Mouse (Mus musculus) left cerebral cortex, adult 8-10 months (tissue): ENCODE measurements around the gene Mybpc2. TPM values are rescaled to one million over a fixed set of nuclear protein-coding genes. Genes with fewer than 3 reads are reported as not detected.

Experiments
- DNase-seq, 2 experiments: peaks; one replicate each; pipeline ENCODE4 v3.0.0; 2022; ENCODE audit warnings: low spot score in 2 of 2
- total RNA-seq, 4 experiments: library from RNA; stranded (reverse); gene quantifications; 2 replicates each; pipeline ENCODE4 v1.2.4; 2022

The Mybpc2 gene
- total RNA-seq, 4 experiments from 2014 or later: 0.63 to 2.2 (median 1.4) TPM

- no peak for DNase-seq
Measured at GRCm38 (mm10) chr7:44526414-44527154, 2.1 kb upstream of the Mybpc2 start.

DNA sequence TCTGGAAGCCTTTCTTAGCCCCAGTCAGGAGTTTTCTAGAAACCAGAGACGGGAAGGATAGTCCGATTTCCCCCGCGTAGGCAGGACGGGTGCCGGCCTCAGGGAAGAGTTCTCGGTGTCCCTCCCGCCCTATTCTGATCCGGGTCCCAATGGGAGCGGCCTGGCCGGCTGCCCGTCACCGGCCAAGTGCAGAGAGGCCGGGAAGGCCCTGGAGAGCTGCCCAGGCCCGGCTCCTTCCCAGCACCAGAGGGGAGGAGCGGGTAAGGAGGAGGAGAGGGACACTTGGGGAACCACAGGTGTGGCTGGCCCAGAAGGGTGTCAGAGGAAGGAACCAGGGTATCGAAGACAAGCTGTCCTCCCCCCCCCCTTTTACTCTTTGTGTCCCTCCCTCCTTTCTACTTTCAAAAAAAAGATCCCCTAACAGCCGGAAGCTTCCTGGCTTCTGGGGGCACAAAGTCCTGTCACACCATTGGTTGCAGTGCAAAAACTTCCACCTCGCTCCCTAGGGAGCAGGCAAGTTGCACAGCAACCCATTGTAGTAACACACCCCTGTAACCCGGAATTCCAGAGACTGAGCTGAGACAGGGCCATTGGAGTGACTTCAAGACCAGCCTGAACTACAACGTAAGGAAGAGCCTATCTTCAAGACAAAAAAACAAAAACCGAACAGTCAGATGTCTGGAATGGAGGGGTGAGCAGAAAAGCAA, 823 bp upstream of the Mybpc2 start:
- no peak for DNase-seq

- DNase-seq: no peak
Measured at GRCm38 (mm10) chr7:44523056-44523455, 1.4 kb downstream of the Mybpc2 start.

- no peak for DNase-seq
Measured at GRCm38 (mm10) chr7:44521710-44522109, 2.7 kb downstream of the Mybpc2 start.

GRCm38 (mm10) chr7:44520990-44521389, 3.5 kb downstream of the Mybpc2 start:
- DNase-seq: no peak

DNA sequence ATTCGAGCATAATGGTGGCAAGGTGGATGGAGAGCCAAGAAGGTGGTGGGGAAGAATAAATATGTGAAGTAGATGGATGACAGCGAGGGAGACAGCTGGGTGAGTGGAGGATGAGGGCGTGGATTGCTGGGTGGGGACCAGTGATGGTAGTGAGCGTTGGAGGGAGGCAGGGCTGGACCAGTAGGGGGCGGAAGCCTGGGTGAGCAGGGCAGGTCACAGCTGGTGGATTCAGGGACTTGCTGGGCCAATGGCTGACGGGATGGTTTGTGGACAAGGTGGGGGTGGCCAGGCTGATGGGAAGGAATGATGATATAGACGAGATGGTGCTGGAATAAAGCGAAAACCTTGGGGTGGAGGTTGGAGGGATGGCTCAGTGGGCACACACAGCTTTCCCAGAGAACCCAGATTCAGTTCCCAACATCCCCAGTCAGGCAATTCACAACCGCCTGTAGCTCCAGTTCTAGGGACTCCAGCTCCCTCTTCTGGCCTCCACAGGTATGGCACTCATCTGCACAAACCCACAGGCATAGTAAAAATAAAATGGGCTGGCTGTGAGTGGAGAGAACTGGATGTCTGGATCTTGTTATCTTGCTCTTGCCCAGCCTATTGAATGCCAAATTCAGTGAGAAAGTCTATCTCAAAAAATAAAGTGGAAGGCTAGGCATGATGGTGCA, 5.1 kb downstream of the Mybpc2 start:
- no peak for DNase-seq

GRCm38 (mm10) chr7:44507491-44507890, 17.0 kb downstream of the Mybpc2 start:
- DNase-seq: no peak

DNA sequence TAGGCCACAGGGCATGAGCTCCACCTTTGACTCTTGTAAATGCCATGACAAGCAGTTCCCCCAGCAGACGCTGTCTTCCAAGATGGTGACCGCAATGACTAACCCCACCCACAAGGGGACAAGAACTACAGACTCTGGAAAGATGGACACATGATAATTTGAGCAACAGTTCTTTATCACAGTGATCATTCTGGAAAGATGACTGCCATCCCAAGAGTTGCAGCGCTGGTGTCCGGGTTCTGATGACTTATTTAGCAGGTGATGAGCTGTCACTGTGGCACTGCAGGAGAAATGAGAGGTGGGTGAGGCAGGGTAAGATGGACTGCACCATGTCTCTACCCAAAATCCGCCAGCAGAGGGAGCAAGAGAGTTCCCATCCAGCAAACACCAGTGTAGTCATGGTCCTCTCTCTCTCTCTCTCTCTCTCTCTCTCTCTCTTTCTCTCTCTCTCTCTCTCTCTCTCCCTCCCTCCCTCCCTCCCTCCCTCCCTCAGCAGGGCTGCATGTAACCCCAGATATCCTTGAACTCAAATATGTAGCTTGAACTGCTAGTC, 22.8 kb downstream of the Mybpc2 start:
- no peak for DNase-seq

DNA sequence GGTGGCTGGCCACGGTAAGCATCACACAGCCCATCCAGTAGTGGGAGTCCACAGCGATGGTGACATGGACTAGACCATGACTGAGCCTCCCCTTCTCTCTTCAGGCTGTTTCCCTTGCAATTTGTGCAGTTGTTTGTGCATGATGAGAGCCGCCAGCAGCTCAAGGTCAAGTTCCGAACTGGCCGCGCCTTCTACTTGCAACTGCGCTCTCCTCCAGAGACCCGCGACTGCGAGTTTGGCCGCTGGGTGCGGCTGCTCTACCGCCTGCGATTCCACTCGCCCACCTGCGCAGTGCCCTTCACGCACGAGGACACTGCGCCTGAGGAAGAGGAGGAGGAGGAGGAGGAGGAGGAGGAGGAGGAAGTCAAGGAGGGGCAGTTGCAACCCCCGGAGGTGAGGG, 24.4 kb downstream of the Mybpc2 start:
- no peak for DNase-seq

DNA sequence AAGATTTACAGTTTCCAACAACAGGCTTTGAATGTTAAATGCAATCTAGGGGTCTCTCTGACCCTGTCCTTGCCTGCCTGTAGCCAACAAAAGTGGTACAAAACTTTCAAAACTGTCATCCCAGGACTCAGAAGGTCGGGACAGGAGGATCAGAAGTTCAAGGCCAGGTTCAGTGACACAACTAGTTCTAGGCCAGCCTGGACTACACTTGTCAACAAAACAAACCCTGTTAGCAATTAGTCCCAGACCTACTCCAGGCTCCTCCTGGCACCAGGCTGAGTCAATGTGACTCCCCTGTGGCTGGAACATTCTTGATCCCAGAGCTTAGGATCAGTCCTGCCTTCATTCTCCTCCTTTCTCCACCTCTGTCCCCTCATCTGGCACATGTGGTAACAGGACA, 25.5 kb downstream of the Mybpc2 start:
- no peak for DNase-seq

- no peak for DNase-seq
Measured at GRCm38 (mm10) chr7:44497361-44498055, 26.9 kb downstream of the Mybpc2 start.

- no peak for DNase-seq
Measured at GRCm38 (mm10) chr7:44496771-44497109, 27.7 kb downstream of the Mybpc2 start.

GRCm38 (mm10) chr7:44495992-44496770, 28.3 kb downstream of the Mybpc2 start, which contains the start of the genes Emc10 and Fam71e1:
Emc10 (minus strand) TSS chr7:44496529.
Fam71e1 (plus strand) TSS chr7:44496581.
- DNase-seq: peak; percentile 97 to 99

DNA sequence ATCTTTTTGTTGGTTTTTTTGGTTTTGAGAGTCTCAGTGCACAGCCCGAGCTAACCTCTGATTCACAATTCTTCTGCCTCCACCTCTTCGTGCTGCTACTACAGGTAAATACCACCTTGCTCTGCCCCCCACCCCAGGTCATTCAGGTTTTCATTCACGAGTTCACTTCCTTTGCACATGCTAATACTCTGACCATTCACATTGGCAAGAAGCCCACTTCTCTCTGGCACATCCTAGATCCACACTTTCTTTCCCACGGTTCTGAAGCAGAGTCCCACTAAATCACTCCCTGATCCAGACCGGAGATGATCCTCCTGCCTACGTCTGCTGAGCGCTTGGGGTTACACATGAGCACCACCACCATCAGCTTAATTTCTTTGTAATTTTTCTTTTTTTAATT, 29.4 kb downstream of the Mybpc2 start:
- no peak for DNase-seq

GRCm38 (mm10) chr7:44494681-44495080, 29.8 kb downstream of the Mybpc2 start:
- no peak for DNase-seq

- no peak for DNase-seq
Measured at GRCm38 (mm10) chr7:44492166-44492826, 32.2 kb downstream of the Mybpc2 start.

GRCm38 (mm10) chr7:44491391-44491790, 33.1 kb downstream of the Mybpc2 start:
- no peak for DNase-seq

DNA sequence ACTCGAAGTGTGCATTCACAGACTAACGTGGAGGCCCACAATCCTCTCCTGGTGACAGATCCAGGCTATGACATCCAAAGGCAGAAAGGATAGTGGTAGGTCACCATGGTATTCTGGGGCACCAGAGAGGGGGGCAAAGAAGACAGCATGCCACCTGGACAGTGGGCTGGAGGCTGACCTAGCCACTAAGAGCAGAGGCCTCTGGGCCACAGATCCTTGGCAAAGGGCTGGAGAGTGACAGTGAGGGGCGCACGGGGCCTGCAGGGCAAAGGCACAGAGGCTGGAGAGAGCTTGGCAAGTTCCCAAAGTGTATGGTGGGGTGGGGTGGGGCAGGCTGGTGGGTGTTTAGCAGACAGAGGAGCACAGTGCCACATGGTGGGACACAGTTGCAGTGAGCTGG, 34.2 kb downstream of the Mybpc2 start:
- DNase-seq: no peak

- DNase-seq: no peak
Measured at GRCm38 (mm10) chr7:44488545-44488944, 35.9 kb downstream of the Mybpc2 start.

DNA sequence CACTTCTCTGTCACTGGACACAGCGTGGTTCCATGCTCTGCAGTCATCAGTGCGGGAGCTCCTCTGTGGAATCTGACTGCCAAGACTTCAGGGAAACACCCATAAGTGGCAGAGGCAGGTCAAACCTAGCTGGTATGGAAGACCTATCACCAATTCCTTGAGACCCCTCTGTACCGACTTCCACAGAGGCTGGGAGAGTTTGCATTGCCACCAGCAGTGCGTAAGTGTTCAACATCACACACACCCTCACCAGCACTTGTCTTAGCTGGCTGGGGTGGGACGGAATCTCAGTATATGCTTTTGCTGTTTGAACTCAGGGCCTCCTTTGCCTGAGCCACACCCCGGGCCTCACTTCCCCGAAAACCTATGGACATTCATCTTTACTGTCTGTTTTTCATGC, 36.5 kb downstream of the Mybpc2 start:
- no peak for DNase-seq
